Mouse (Mus musculus) heart, postnatal 36 days (tissue): ENCODE data around the gene Synj1. TPM values are rescaled to one million over a fixed set of nuclear protein-coding genes. Genes with fewer than 3 reads are reported as not detected.

ENCODE experiments used
- DNase-seq, 2 experiments: peaks; one replicate each; pipeline ENCODE4 v3.0.0; 2021 to 2022
- intact Hi-C: fragments of 180-260 bp; cut with DNase I; formaldehyde crosslinking; loops from one replicate; pipeline ENCODE4 v1.15.1; 2025
- total RNA-seq, 2 experiments: library from RNA; stranded (reverse); gene quantifications; 2 replicates each; pipeline ENCODE4 v1.2.3; 2021

Synj1 gene
- total RNA-seq, 2 experiments from 2014 or later, result 29.1 to 29.6 TPM

DNA sequence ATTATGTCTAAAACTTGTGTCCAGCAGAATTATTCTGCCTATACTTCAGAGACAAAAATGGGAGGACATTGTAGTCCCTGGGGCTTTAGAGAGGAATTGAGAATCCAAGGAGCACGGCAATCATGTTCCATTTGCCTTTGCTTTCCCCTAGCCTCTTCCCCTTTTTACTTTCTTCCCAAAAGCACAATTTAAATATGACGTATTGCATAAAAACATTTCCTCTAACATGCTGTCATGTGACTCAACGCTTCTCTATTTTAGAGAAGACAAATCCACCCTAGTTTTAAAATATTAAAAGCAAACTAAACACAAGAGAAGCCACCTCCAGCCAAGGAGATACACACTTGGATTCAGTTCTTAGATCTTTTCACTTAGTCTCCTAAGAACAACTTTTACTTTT is 739 bp upstream of the Synj1 start:
- DNase-seq, result no peak
- intact Hi-C loops, result loop anchor here (2.0 kb wide), 2 partner anchors 33 to 77 kb away; partner anchors contain the start of genes Cfap298 and Paxbp1

GRCm38 (mm10) chr16:91010581-91011020 is 507 bp downstream of the Synj1 start:
- intact Hi-C loops, result loop anchor here (2.0 kb wide), 1 partner anchor 76 kb away; the partner anchor contains the start of gene Cfap298
- no peak for DNase-seq

- intact Hi-C loops, result loop anchor here (2.0 kb wide), 1 partner anchor 75 kb away; the partner anchor contains the start of gene Cfap298
- no peak for DNase-seq
These were observed 1.1 kb downstream of the Synj1 start for GRCm38 (mm10) chr16:91009942-91010529.

GRCm38 (mm10) chr16:91004915-91005538 is 6.1 kb downstream of the Synj1 start:
- DNase-seq, result no peak
- intact Hi-C loops, result no loop called here

DNA sequence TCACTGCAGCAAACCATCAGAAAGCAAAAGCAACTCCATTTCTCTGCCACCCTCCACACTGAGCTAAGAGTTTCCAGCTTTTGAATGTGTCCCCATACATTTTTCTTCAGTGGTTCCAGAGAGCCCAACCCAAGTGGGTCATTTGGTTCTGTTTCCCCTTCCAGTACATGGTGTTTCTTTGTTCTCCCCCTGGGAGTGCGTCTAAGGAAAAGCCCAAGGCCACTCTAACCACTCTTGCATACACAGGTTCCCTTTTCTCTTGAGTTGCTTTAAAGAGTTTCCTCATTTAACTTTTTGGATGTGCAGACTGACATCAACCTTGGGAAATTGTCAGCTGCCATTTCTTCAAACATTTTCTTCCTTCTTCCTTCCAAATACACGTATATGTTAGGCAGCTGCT is 10.0 kb downstream of the Synj1 start:
- no peak for DNase-seq
- intact Hi-C loops, result no loop called here

GRCm38 (mm10) chr16:90999827-91000226 is 11.3 kb downstream of the Synj1 start:
- intact Hi-C loops, result no loop called here
- DNase-seq, result no peak

DNA sequence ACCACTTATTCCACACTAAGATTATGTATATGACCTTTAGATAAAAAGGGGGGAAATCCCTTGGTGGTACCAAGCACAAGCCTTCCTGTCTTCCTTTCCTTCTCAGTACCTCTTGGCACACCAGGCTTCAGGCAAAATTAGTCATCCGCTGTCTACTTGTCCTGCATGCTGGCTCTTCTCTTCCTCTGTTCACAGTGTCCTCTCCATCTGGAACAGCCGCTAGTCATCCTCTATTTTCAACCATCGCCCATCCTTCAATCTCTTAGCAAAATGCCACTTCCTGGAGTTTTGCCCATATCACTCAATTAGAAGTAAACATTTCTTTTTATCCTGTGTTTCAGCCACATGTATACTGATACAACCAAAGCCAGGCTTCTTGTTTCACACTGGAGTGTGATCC is 13.3 kb downstream of the Synj1 start:
- no peak for DNase-seq
- intact Hi-C loops, result no loop called here

DNA sequence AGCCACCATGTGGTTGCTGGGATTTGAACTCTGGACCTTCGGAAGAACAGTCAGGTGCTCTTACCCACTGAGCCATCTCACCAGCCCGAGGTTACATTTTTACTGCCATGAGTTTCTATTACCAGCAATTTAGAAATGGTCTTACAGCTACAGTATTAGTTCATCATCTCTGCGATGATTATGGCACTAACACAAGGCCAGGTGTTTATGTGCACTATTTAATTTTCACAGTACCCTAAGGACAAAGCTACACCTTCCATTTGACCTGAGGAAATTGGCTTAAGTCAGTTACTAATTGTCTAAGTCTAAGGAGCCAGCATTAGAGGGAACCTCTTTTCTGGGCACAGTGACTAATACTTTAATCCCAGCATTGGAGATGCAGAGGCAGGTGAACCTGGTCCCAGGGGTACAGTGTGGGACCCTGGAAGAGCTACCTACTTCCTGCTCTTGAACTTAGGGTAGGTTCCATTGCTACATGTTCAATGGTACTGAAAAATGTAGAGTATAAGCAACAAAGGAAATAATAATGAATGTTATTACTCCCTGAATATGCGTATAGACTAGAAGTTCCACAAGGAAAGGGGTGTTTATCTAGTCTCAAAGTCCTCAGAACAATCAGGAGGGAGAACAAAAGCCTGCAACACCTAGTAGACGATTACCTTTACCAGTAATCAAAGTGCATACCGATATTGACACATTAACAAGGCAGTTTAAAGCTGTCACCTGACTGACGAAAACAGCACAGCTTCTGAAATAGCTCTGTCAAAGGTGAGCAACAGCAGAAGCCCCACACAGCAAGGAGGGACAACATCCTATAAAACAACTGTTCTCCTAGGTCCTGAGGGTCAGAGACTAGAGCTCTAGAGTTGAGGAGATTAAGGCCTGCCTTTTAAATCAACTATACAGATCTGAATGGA is 14.5 kb downstream of the Synj1 start:
- intact Hi-C loops, result no loop called here
- DNase-seq, result no peak

- DNase-seq, result no peak
- intact Hi-C loops, result no loop called here
These were observed 15.6 kb downstream of the Synj1 start for GRCm38 (mm10) chr16:90995498-90995897.

- intact Hi-C loops, result no loop called here
- DNase-seq, result peak; percentile 28 to 47
These were observed 16.1 kb downstream of the Synj1 start for GRCm38 (mm10) chr16:90995023-90995422.

- DNase-seq, result no peak
- intact Hi-C loops, result no loop called here
These were observed 21.9 kb downstream of the Synj1 start for GRCm38 (mm10) chr16:90989162-90989561.

- intact Hi-C loops, result no loop called here
- DNase-seq, result no peak
These were observed 22.4 kb downstream of the Synj1 start for GRCm38 (mm10) chr16:90988665-90989064.

GRCm38 (mm10) chr16:90988039-90988438 is 23.1 kb downstream of the Synj1 start:
- intact Hi-C loops, result no loop called here
- DNase-seq, result no peak

DNA sequence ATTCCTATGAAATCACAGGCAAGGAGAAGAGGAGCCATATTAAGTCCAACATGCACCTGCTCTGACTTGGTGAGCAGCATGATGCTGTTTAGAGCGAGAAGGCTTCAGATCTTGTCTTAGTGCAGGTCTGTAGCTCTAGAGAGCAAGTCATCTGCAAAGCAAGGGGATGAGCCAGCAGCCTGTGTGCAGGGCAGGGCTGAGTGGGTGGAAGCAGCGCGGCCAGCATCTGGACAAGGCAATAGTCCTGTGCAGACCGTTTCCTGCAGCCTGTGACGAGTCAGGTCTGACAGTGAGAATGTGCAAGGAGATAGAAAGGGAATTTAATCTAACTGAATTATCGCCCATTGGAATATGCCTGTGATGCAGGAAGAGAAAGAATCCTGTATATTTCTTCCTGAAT is 40.1 kb downstream of the Synj1 start:
- no peak for DNase-seq
- intact Hi-C loops, result no loop called here

DNA sequence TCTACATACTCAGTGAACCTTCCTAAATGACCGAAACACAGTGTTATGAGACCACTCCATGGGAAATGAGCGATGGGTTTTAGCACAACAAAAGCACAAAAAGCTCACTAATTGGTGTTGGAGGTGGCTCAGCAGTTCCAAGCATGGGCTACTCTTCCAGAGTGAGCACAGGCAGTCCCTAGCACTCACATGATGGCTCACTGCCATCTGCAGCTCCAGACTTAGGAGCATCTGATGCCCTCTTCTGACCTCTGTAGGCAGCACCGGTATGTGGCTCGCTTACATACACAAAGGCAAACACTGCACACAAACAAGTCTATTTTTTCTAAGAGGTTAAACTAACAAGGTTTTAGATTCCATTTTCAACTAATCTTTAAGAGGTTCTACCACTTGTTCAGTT is 44.9 kb downstream of the Synj1 start:
- intact Hi-C loops, result no loop called here

DNA sequence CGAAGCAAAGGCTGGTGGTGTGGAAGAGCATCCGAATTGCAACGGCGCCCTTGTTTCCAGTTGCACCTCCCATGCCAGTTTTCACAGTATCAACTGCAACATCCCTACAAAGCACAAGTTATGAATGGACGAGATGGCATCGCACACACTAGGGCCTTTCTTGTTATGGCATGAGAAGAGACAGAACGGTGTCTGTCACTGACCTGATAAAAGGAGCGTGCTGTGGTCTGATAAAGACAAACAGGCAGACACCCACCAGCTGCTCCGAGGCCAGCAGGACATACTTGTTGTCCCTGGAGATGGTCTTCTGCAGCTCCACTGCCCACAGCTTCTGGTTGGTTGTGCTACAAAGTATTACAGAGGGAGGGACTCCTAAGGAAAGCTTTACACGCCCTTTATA is 46.8 kb downstream of the Synj1 start:
- intact Hi-C loops, result no loop called here
- no peak for DNase-seq

More for the DNA sequence above, 44.9 kb downstream of the Synj1 start:
- no peak for DNase-seq

DNA sequence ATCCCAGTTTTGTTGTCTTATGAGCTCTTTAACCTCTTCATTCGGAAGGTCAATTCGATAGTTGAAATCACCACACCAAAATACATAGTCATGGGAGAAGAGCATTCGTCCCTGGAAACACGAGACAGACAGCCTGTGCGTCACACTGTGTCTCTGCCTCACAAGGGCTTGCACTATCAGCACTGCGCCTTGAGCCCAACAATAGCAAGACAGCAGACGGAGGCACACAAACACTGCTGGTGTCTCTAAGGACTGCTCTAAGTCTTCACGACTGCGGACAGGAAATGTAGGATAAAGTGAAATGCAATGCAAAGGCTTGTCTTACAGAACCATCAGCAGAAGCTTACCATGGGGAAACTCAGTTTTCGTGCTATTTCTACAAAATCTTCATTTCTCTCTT is 47.2 kb downstream of the Synj1 start:
- intact Hi-C loops, result no loop called here
- DNase-seq, result no peak

- intact Hi-C loops, result no loop called here
- no peak for DNase-seq
These were observed 47.9 kb downstream of the Synj1 start for GRCm38 (mm10) chr16:90963231-90963630.

DNA sequence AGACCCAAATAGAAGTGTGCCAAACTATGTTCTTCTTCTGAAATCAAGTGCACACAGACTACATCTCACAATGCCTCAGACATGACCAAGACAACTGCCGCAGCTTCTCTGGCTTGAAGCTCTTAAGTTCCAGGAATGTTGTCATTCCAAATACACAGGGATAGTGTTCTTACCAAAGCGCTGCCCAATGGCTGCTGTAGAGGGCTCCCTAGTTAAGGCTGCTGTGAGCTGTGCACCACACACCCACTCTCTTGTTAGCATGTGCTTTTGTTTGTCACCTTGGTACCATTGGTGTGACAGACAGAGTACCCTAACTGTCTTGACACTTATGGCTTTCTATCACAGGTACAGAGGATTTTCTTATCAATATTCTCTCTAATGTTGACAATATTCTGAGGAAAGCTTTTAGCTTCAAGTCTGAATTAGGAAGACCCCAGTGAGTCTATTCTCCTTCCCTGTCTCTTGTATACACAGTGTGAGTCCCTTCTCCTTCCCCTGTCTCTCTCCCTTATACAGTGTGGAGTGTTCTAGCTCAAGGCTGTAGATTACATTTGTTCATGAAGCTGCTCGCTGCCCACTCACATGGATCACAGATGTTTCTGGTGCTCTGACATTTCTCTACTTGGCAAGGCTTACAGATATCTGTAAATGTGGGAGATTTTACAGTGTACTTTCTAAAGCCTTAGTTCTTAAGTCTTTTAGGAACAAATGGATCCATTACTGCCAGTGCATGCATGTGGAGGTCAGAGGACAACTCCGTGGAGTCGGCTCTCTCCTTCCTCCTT is 52.6 kb downstream of the Synj1 start:
- intact Hi-C loops, result no loop called here
- no peak for DNase-seq

DNA sequence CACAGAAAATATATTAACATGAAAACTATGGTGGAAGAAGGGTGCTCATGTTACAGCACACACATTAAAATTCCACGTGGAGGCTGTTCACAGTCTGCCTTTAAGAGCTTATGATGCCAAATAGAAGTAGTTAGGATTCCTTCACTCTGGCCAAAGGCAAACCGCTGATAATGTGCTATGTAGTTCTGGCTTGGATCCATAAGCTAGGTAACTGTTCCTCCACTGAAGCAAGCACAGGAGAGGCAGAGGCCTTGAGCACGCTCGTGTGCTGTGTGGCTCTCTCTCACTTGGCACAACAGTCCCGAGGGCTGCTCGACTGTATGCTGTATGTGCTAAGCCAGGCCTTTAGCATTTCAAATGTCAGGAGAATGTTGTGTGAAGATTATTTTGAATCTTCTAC is 55.6 kb downstream of the Synj1 start:
- DNase-seq, result no peak
- intact Hi-C loops, result no loop called here

GRCm38 (mm10) chr16:90953770-90954169 is 57.3 kb downstream of the Synj1 start:
- intact Hi-C loops, result no loop called here
- no peak for DNase-seq
